Mouse (Mus musculus) B cell, adult 62 days (primary cell): ENCODE data around the gene Wdr53. TPM values are rescaled to one million over a fixed set of nuclear protein-coding genes. Genes with fewer than 3 reads are reported as not detected.

ENCODE experiments used
- total RNA-seq: library from RNA; stranded (reverse); gene quantifications from 4 replicates; pipeline ENCODE4 v1.2.4, GENCODE M21; 2023

Gene Wdr53
- 10.2 to 12.1 TPM (median 11.1 TPM) in 4 replicates for total RNA-seq

DNA sequence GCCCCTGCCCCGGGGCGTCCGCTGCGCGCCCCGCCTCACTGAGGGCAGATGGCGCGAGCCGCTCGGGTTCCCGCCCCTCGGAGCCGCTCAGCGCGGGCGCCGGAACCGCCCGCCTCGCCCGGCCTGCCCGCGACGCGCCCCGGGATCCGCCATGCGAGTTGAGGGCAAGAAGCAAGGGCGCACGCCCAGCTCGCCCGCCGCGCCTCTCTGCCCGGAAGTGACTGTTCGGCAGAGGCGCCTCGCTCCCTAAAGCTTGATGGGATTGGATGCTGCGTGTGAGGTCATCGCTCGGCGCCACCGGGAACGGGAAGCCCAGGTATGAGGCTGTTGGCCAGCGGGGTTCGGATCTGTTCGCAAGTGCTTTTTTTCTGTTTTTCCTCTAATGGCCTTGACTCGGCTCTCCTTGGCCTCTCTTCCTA is at the start of gene Wdr53, which contains the start of gene Fbxo45:
Wdr53 (plus strand) TSS at position 276 of the 419 bp plus-strand sequence.
Fbxo45 (minus strand) TSS at position 207 of the 419 bp plus-strand sequence.

DNA sequence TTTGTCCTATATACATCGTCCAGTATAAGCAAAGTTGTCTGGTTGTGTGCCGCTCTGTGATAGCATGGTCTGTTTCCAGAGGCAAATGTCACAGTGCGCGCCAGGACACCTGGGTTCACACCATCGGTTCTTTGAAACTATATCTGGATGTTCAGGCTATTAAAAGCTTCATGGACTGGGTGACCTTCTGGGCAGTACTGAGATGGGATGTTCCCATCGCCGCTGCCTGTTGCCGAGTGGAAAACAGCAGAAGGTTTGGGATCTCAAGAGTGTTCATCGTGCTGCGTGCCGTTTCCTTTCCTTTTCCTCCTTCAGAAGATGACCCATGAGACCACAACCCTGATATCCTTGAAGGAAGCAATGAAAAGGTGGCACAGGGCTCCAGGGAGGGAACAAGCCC is 24.3 kb downstream of the Wdr53 start, which contains the start of gene Smco1:
Smco1 (plus strand) TSS at position 178 of the 400 bp plus-strand sequence.

DNA sequence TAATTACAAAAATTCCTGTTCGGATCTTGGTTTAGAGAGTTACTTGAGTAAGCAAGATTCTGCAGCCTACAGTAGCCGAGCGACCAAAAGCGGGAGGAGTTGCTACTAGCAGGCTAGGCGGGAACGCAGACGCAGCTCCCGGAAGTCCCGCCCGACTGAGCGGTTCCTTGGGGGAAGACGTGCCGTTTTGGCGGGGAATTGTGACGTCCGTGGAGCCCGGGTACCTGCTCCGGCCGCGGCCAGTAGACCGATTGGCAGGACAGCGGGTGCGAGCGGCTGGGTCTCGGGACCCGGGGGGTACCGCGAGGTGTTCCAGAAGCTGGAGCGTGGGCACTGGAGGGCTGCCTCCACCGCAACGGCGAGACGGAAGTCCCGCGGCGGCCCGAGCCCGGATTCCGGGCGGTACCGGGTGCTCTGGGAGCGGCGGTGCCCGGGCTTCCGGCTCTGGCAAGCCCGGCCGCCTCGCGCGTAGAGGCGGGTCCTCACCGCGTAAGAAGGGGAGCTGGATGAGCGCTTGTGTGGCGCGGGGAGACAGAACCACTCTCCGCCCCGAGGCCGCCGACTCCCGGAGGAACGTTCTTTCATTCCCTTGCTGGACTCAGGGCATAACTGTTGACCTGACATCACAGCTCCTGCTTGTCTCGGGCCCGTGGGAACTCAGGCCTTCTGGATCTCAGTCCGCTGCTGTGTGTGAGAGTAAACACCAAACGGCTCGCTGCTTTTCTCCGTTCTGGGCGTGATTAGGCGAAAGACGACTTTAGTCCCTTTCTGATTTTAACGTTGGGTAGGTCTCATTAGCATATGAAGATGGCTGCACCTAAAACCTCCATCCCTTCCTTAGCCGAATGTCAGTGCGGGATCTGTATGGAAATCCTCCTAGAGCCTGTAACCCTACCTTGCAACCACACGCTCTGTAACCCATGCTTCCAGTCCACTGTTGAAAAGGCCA is 30.6 kb downstream of the Wdr53 start, which contains the start of gene Rnf168:
Rnf168 (plus strand) TSS at position 152 of the 949 bp plus-strand sequence.

Other genes with a start within 250 kb of the Wdr53 start
- 29.2 to 32.6 TPM (median 32.3 TPM) in 4 replicates for gene Senp5, start 243.9 kb upstream of the Wdr53 start, total RNA-seq
- gene Pak2, start 167.9 kb upstream of the Wdr53 start, total RNA-seq, result 76.5 to 83.8 TPM (median 78.1 TPM) in 4 replicates
- gene Pigx, start 147.5 kb upstream of the Wdr53 start, total RNA-seq, result 21.0 to 31.7 TPM (median 25.0 TPM) in 4 replicates
- 3.0 to 5.2 TPM (median 4.4 TPM) in 4 replicates for gene Cep19, start 147.4 kb upstream of the Wdr53 start, total RNA-seq
- gene Nrros, start 81.6 kb upstream of the Wdr53 start, total RNA-seq, result 263 to 290 TPM (median 275 TPM) in 4 replicates
- not detected in 4 replicates for gene Bex6, start 67.4 kb upstream of the Wdr53 start, total RNA-seq
- gene Fbxo45, start 69 bp upstream of the Wdr53 start, total RNA-seq, result 8.4 to 10.4 TPM (median 9.4 TPM) in 4 replicates
- gene Smco1, start 24.2 kb downstream of the Wdr53 start, total RNA-seq, result 0.83 to 1.7 TPM (median 0.96 TPM) in 4 replicates
- gene Rnf168, start 30.2 kb downstream of the Wdr53 start, total RNA-seq, result 14.1 to 18.5 TPM (median 16.5 TPM) in 4 replicates
- 52.4 to 83.7 TPM (median 65.5 TPM) in 4 replicates for gene Ubxn7, start 85.0 kb downstream of the Wdr53 start, total RNA-seq
- not detected in 4 replicates for gene Tm4sf19, start 153.3 kb downstream of the Wdr53 start, total RNA-seq
- 3.1 to 7.0 TPM (median 5.3 TPM) in 4 replicates for gene Tctex1d2, start 172.5 kb downstream of the Wdr53 start, total RNA-seq
- 59.3 to 71.1 TPM (median 66.8 TPM) in 4 replicates for gene Pcyt1a, start 183.7 kb downstream of the Wdr53 start, total RNA-seq
- not detected in 4 replicates for gene Slc51a, start 240.7 kb downstream of the Wdr53 start, total RNA-seq
- gene Zdhhc19, start 249.0 kb downstream of the Wdr53 start, total RNA-seq, result not detected in 4 replicates